25 mouse cellular contexts compared by ENCODE assay signal in the genomic region with DNA sequence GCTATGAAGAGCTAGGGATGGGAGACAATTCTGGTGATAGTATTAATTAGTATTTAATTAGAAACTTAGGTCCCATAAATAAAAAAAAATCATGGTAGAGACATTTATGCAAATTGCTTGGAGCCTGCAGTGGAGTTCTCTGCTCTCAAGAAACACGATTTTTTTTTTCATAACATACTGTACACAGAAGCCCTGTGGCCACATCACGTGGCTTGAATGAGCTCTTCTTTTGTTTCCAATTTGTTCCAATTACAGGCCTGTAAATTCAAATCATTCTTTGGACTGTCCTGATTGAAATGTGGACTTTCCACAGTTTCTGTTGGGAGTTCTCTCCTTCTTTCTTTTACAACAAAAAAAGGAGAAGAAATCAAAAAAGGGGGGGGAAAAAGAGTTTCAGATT.
A peak's percentile ranks its signal among the peaks of the same experiment; 100 is the strongest.
DNase-seq lines count a peak whose midpoint lies in the region; ATAC-seq and TF ChIP-seq lines count a peak whose summit lies in the region.
"Had no signal": no experiment of that assay in that cellular context is flagged by ENCODE, and none has a peak within 500 bp of the region (broad histone marks: within the 10 kb centered on the region; RNA-seq: fewer than 3 reads in every experiment).

No protein-coding gene starts in this region.

- no peaks in the 10 kb centered on the region for H3K9me3 ChIP-seq in hindbrain, embryonic 12.5 days (replicated peaks)
- H3K9me3 ChIP-seq in hindbrain, postnatal 0 days (ENCODE audit: low read length): no peaks in the 10 kb centered on the region
- H3K9me3 ChIP-seq in neural tube, embryonic 12.5 days: 0 out of 2 replicates have a peak, but pooled peaks cover 6% of the 10 kb centered on the region
- H3K9me3 ChIP-seq in neural tube, embryonic 13.5 days: no peaks in the 10 kb centered on the region
- H3K9me3 ChIP-seq: heart, embryonic 10.5 days; limb, embryonic 15.5 days had no signal

- TF ChIP-seq CTCF in hindbrain, postnatal 0 days (IDR thresholded peaks at IDR 0.05; ENCODE audit: low read depth): no peak

- H3K27me3 ChIP-seq in hindbrain, embryonic 12.5 days: peaks cover 6% of the 10 kb centered on the region; the same call in 1 of the 2 replicates
- no peaks in the 10 kb centered on the region for H3K27me3 ChIP-seq in hindbrain, postnatal 0 days (ENCODE audit: insufficient read depth, low read length)
- H3K27me3 ChIP-seq in neural tube, embryonic 12.5 days (replicated peaks): no peaks in the 10 kb centered on the region
- peaks cover 35% of the 10 kb centered on the region for H3K27me3 ChIP-seq in neural tube, embryonic 13.5 days
- H3K27me3 ChIP-seq: CH12.LX; megakaryocyte, embryonic 14.5 days had no signal

- H3K9ac ChIP-seq in hindbrain, embryonic 12.5 days: no peak overlapping the region
- no peak overlapping the region for H3K9ac ChIP-seq in hindbrain, postnatal 0 days (replicated peaks; ENCODE audit: low read length)
- H3K9ac ChIP-seq in neural tube, embryonic 12.5 days: no peak overlapping the region
- H3K9ac ChIP-seq in neural tube, embryonic 13.5 days: no peak overlapping the region
- H3K9ac ChIP-seq: limb, embryonic 15.5 days; liver, embryonic 14.5 days; lung, embryonic 14.5 days had no signal

- H3K4me1 ChIP-seq in hindbrain, embryonic 12.5 days: peaks cover 33% of the 10 kb centered on the region
- H3K4me1 ChIP-seq in hindbrain, postnatal 0 days (ENCODE audit: insufficient read depth, low read length): no peaks in the 10 kb centered on the region; the same call in 1 of the 2 replicates
- peaks cover 29% of the 10 kb centered on the region for H3K4me1 ChIP-seq in neural tube, embryonic 12.5 days
- H3K4me1 ChIP-seq in neural tube, embryonic 13.5 days (replicated peaks): peaks cover 30% of the 10 kb centered on the region
- H3K4me1 ChIP-seq: limb, embryonic 15.5 days had no signal

- no peaks in the 10 kb centered on the region for H3K36me3 ChIP-seq in hindbrain, embryonic 12.5 days
- H3K36me3 ChIP-seq in hindbrain, postnatal 0 days (ENCODE audit: insufficient read depth, low read length): no peaks in the 10 kb centered on the region
- H3K36me3 ChIP-seq in neural tube, embryonic 12.5 days: no peaks in the 10 kb centered on the region
- no peaks in the 10 kb centered on the region for H3K36me3 ChIP-seq in neural tube, embryonic 13.5 days
- H3K36me3 ChIP-seq: G1E; heart, embryonic 10.5 days; limb, embryonic 15.5 days had no signal

- 25% methylated on average over 2 of the region's 2 CpGs for WGBS in hindbrain, embryonic 12.5 days
- WGBS in hindbrain, postnatal 0 days: 17% methylated on average over 2 of the region's 2 CpGs
- 25% methylated on average over 2 of the region's 2 CpGs for WGBS in neural tube, embryonic 12.5 days
- 12% methylated on average over 2 of the region's 2 CpGs for WGBS in neural tube, embryonic 13.5 days

- H3K4me3 ChIP-seq in hindbrain, embryonic 12.5 days: no peak overlapping the region
- no peak overlapping the region for H3K4me3 ChIP-seq in hindbrain, postnatal 0 days (ENCODE audit: low read length)
- H3K4me3 ChIP-seq in neural tube, embryonic 12.5 days: no peak overlapping the region
- no peak overlapping the region for H3K4me3 ChIP-seq in neural tube, embryonic 13.5 days
- H3K4me3 ChIP-seq: heart, embryonic 10.5 days; limb, embryonic 15.5 days; megakaryocyte, embryonic 14.5 days had no signal

- no peak overlapping the region for H3K27ac ChIP-seq in hindbrain, embryonic 12.5 days
- H3K27ac ChIP-seq in hindbrain, postnatal 0 days: no peak overlapping the region
- no peak overlapping the region for H3K27ac ChIP-seq in neural tube, embryonic 12.5 days
- no peak overlapping the region for H3K27ac ChIP-seq in neural tube, embryonic 13.5 days (replicated peaks)
- H3K27ac ChIP-seq: heart, embryonic 10.5 days; kidney, postnatal 0 days; limb, embryonic 15.5 days; liver, embryonic 14.5 days had no signal

- ATAC-seq in hindbrain, embryonic 12.5 days (ENCODE audit: low FRiP score): peak; percentile 66
- ATAC-seq in hindbrain, postnatal 0 days: no peak
- peak; percentile 46; the same call in 1 of the 2 replicates for ATAC-seq in neural tube, embryonic 12.5 days (ENCODE audit: low FRiP score, low read depth)
- peak; percentile 41; the same call in 1 of the 2 replicates for ATAC-seq in neural tube, embryonic 13.5 days (ENCODE audit: low read depth)
- ATAC-seq: activated CD4-positive, CD25-positive, alpha-beta regulatory T cell, adult 4 months had no signal

- DNase-seq in hindbrain, postnatal 0 days (ENCODE audit: low spot score): no peak
- DNase-seq in neural tube, embryonic 10.5 days (ENCODE audit: extremely low spot score, low spot score): no peak
- no peak for DNase-seq in cerebellum, postnatal 14 days
- DNase-seq in adrenal gland, postnatal 25 days: no peak
- DNase-seq: adrenal gland, adult 8-10 months; B cell, adult 2 months; cerebellum, adult 2 months; cerebellum, postnatal 36 days; heart, postnatal 4 days; kidney, adult 2 months; layer of hippocampus, adult 9-11 months; lung, embryonic 14.5 days; right cerebral cortex, postnatal 25 days; spleen, adult 18-20 months had no signal

- H3K4me2 ChIP-seq in hindbrain, embryonic 12.5 days (replicated peaks): no peak overlapping the region
- no peak overlapping the region for H3K4me2 ChIP-seq in hindbrain, postnatal 0 days (ENCODE audit: low read depth, low read length)
- no peak overlapping the region for H3K4me2 ChIP-seq in neural tube, embryonic 12.5 days (replicated peaks)
- no peak overlapping the region for H3K4me2 ChIP-seq in neural tube, embryonic 13.5 days
- H3K4me2 ChIP-seq: limb, embryonic 15.5 days; lung, embryonic 14.5 days had no signal
